Mouse (Mus musculus) frontal cortex, adult 2 months (tissue): ENCODE results near the gene Odc1. TPM values are rescaled to one million over a fixed set of nuclear protein-coding genes. Genes with fewer than 3 reads are reported as not detected.
A peak's percentile ranks its signal among the peaks of the same experiment; 100 is the strongest.
"Not testable (repeated sequence)": the region's sequence is repeated elsewhere in the genome, so short reads cannot be mapped to it uniquely, and the experiment has no call there.

Source experiments
- DNase-seq, 2 experiments: peaks; one replicate each; pipeline ENCODE4 v3.0.0; 2022; ENCODE audit warnings: low spot score in 1 of 2; ENCODE audit errors: extremely low spot score in 1 of 2
- polyA plus RNA-seq: library from polyadenylated mRNA; depleted of rRNA; stranded (reverse); fragments of >200 nt; gene quantifications from 2 replicates; pipeline ENCODE4 v1.2.3, GENCODE M21; 2012; rRNA removed

The Odc1 gene
- polyA plus RNA-seq: 87.5 and 94.0 TPM in 2 replicates

- peak; percentile 90 to 96 for DNase-seq
These were observed at the start of gene Odc1 for GRCm38 (mm10) chr12:17544209-17545106. Gene Odc1 (plus strand): TSS chr12:17544794.

DNA sequence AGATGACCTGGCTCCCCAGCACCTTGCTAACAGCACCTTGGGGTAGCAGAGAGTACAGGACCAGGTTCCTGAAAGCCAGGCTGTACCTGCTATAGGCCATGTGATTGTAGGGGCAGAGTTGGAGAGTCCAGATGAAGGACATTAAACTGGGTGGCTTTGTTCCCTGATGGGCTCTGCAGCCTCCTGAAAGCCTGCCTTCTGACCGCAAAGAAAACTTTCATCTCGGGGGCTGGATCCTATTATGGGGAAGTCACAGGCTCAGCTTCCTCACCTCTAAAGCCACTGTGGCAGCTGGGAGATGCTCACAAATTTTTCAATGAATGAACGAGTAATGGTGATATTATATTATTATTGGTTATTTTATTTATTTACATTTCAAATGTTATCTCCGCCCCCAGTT, 49.8 kb upstream of the Odc1 start:
- no peak for DNase-seq

GRCm38 (mm10) chr12:17495858-17496451, 48.6 kb upstream of the Odc1 start:
- DNase-seq: no peak

GRCm38 (mm10) chr12:17505620-17506074, 38.9 kb upstream of the Odc1 start:
- no peak for DNase-seq

GRCm38 (mm10) chr12:17506117-17506993, 38.2 kb upstream of the Odc1 start:
- DNase-seq: no peak

GRCm38 (mm10) chr12:17506994-17507542, 37.5 kb upstream of the Odc1 start:
- DNase-seq: no peak

- no peak for DNase-seq
These were observed 35.3 kb upstream of the Odc1 start for GRCm38 (mm10) chr12:17509310-17509709.

DNA sequence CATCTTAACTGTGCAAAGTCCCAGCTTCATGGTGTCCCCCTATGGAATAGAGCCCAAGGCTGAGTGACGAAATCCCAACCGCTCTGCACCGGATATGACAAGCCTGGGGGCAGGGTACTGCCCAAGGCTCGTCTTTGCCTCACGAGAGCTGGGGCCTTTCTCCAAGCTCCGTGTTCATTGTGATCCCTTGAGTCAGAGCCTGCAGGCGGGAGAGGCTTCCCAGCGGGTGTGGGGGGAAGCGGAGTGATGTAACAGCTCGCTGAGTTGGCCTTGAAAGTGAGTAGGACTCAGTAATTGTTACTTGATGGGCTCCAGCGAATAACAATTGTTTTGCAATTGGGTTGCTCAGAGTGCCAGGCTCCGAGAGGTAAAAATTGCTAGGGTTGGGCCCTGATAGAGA, 34.4 kb upstream of the Odc1 start:
- DNase-seq: peak in 1 of 2 experiments; percentile 6

GRCm38 (mm10) chr12:17511019-17511418, 33.6 kb upstream of the Odc1 start:
- no peak for DNase-seq

- DNase-seq: no peak
These were observed 15.4 kb upstream of the Odc1 start for GRCm38 (mm10) chr12:17529180-17529579.

GRCm38 (mm10) chr12:17529726-17530125, 14.9 kb upstream of the Odc1 start:
- DNase-seq: no peak

- no peak for DNase-seq
These were observed 13.8 kb upstream of the Odc1 start for GRCm38 (mm10) chr12:17530825-17531224.

DNA sequence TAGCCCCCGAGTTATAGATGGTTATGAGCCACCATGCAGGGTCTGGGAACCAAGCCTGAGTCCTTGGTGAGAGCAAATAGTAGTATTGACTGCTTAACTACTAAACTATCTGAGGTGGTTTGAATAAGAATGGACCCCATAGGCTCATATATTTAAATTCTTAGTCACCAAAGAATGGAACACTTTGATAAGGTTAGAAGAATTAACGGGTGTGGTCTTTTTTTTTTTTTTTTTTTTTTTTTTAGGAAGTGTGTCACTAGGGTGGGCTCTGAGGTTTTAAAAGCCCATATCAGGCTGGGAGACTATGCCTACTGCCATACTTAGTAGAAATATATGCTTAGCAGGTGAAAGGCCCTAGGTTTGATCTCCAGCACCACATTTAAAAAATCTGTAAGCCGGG, 8.4 kb upstream of the Odc1 start:
- no peak for DNase-seq

GRCm38 (mm10) chr12:17537147-17537546, 7.4 kb upstream of the Odc1 start:
- no peak for DNase-seq

GRCm38 (mm10) chr12:17538087-17538486, 6.5 kb upstream of the Odc1 start:
- no peak for DNase-seq

GRCm38 (mm10) chr12:17539041-17539440, 5.6 kb upstream of the Odc1 start:
- no peak for DNase-seq

DNA sequence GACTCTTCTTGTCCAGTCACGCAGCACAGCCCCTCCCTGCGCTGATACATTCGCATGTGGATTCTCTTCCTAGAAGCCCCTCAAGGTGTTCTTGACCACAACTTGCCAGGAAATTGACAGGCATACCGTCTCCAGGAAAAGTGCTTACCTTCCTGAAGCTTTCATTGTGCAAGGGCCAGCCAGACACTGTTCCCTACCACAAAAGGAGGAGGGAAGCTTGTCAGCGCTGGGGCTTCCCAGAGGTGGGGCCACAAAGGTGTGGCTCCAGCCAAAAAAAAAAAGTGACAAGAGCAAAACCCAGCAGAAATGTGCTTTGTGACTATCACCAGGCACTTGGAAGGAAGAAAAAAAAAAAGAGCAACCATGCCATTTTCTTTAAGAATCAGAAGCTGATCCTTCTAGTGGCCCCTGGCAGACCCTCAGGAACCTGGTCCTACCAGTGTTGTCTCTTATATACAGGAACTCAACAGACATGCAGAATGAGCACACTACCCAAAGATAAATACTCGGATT, 4.5 kb upstream of the Odc1 start:
- no peak for DNase-seq

DNA sequence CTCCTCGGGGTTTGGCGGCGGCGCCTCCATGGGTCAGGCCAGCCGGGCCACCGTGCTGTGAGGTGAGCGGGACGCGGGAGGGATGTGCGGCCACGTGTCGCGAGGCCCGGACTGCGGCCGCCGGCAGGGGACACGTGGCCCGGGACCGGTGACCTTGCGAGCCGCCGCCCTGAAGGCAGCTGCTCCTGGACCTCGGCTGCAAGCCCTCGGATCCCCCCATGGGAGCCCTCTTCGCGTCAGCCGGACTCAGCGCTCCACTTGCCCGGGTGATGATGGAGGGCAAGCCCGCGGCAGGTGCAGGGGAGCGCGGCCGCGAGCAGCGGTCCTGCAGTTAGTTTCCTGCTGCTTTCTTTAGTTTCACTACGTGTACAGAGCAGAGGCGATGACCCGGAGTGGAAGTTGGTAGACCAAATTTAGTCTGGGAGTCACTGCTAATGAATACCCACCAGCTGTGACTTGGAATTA, 545 bp downstream of the Odc1 start:
- peak in 1 of 2 experiments; percentile 20 for DNase-seq

DNA sequence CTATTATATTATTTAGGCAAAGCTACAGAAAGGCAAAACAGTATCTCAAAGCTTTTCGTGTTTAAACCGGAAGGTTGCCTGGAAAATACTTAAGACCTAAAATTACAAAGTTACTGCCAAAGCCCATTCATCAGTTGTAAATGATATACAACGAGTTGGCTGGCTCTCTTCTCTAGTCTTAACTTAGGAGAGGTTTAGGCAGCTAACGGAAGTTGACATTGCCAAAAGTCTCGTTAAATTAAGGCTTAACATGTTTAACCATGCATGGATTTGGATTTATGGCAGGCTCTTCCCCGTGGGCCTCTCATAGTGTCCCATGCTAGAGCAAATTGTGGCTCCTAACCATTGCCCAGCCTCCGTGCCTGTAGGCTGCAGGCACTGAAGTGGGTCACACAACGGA, 1.3 kb downstream of the Odc1 start:
- DNase-seq: no peak

DNA sequence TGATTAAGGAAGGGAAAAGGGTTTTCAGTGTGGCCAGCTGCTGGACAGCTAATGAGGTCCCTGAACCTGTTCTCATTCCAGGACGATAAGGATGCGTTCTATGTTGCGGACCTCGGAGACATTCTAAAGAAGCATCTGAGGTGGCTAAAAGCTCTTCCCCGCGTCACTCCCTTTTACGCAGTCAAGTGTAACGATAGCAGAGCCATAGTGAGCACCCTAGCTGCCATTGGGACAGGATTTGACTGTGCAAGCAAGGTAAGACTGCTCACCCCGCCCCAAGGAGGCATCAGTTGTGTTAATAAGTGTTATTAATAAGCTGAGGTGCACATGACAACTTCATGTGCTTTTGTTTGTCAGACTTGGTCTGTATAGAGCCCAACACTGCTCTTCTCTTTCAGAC, 3.0 kb downstream of the Odc1 start:
- not testable (repeated sequence) for DNase-seq
